Comparison of ENCODE assay signal across 27 mouse cellular contexts in genomic region chr14:57991761-57992160, GRCm38 (mm10). TPM values are rescaled to one million over a fixed set of nuclear protein-coding genes. Genes with fewer than 3 reads are reported as not detected.
DNase-seq lines count a peak whose midpoint lies in the region; ATAC-seq and TF ChIP-seq lines count a peak whose summit lies in the region.
"Had no signal": no experiment of that assay in that cellular context is flagged by ENCODE, and none has a peak within 500 bp of the region (broad histone marks: within the 10 kb centered on the region; RNA-seq: fewer than 3 reads in every experiment).

No protein-coding gene starts in this region.

- intact Hi-C loops in gastrocnemius, adult 2 months (cut with DNase I): no loop called here
- intact Hi-C loops in heart, adult 2 months (cut with DNase I): loop anchor here (10.0 kb wide), 1 partner anchor 47 kb away; no protein-coding TSS in a partner anchor
- intact Hi-C loops in heart, postnatal 25 days (cut with DNase I): loop anchor here (10.0 kb wide), 1 partner anchor 307 kb away; no protein-coding TSS in a partner anchor
- intact Hi-C loops in heart, postnatal 10 days (cut with DNase I): loop anchor here (10.0 kb wide), 1 partner anchor 307 kb away; no protein-coding TSS in a partner anchor

- DNase-seq in gastrocnemius, adult 2 months: no peak
- no peak for DNase-seq in gastrocnemius, adult 8-10 months (ENCODE audit: low spot score in 2 of 2)
- DNase-seq in heart, adult 2 months: peak in 1 of 2 experiments; percentile 15
- no peak for DNase-seq in heart, postnatal 25 days (ENCODE audit: low spot score)
- DNase-seq in liver, adult 2 months (ENCODE audit: extremely low read depth, low read depth, low spot score): peak; percentile 75
- DNase-seq in liver, postnatal 0 days: no peak
- DNase-seq in heart, postnatal 10 days: peak; percentile 20 to 37
- DNase-seq: adrenal gland, adult 8-10 months; adrenal gland, postnatal 25 days; cerebellum, adult 11-12 months; cerebellum, adult 8-10 months; cerebellum, postnatal 10 days; cerebellum, postnatal 36 days; embryo, embryonic 11 days; gastrocnemius, postnatal 14 days; kidney, adult 11 months; kidney, adult 8-10 months had no signal

- TF ChIP-seq CTCF in gastrocnemius, adult 2 months (IDR thresholded peaks at IDR 0.05): no peak
- TF ChIP-seq CTCF in heart, adult 2 months (IDR thresholded peaks at IDR 0.05): no peak
- TF ChIP-seq CTCF in liver, adult 2 months (IDR thresholded peaks at IDR 0.05; ENCODE audit: low read depth, low read length): no peak
- no peak for TF ChIP-seq CTCF in liver, postnatal 0 days (IDR thresholded peaks at IDR 0.05; ENCODE audit: low read depth)

- no peak overlapping the region for H3K4me3 ChIP-seq in gastrocnemius, adult 2 months
- H3K4me3 ChIP-seq in heart, adult 2 months: no peak overlapping the region
- no peak overlapping the region for H3K4me3 ChIP-seq in liver, adult 2 months (ENCODE audit: insufficient read depth, low read depth, low read length)
- H3K4me3 ChIP-seq in liver, postnatal 0 days (ENCODE audit: low read depth, low read length): no peak overlapping the region
- no peak overlapping the region for H3K4me3 ChIP-seq in kidney, embryonic 15.5 days (replicated peaks)
- H3K4me3 ChIP-seq: embryonic facial prominence, embryonic 10.5 days; embryonic facial prominence, embryonic 13.5 days; erythroblast, embryonic 14.5 days; forebrain, embryonic 12.5 days; forebrain, embryonic 15.5 days; hindbrain, embryonic 12.5 days; intestine, embryonic 15.5 days had no signal

- peaks cover 8% of the 10 kb centered on the region for H3K4me1 ChIP-seq in heart, adult 2 months (ENCODE audit: control insufficient read depth, insufficient read depth, low read length)
- H3K4me1 ChIP-seq in liver, adult 2 months (ENCODE audit: control insufficient read depth, insufficient read depth, low read length): peaks cover 8% of the 10 kb centered on the region; the same call in 1 of the 2 replicates
- peaks cover 8% of the 10 kb centered on the region; the same call in 1 of the 2 replicates for H3K4me1 ChIP-seq in liver, postnatal 0 days (ENCODE audit: insufficient read depth)
- H3K4me1 ChIP-seq in kidney, embryonic 15.5 days: no peaks in the 10 kb centered on the region
- H3K4me1 ChIP-seq: embryonic facial prominence, embryonic 10.5 days; embryonic facial prominence, embryonic 13.5 days; forebrain, embryonic 12.5 days; forebrain, embryonic 15.5 days; hindbrain, embryonic 12.5 days; intestine, embryonic 15.5 days had no signal

- no peak overlapping the region for H3K4me2 ChIP-seq in liver, postnatal 0 days (ENCODE audit: low read depth, low read length)
- H3K4me2 ChIP-seq in kidney, embryonic 15.5 days: no peak overlapping the region
- H3K4me2 ChIP-seq: embryonic facial prominence, embryonic 13.5 days; forebrain, embryonic 12.5 days; forebrain, embryonic 15.5 days; hindbrain, embryonic 12.5 days; intestine, embryonic 15.5 days had no signal

- H3K9me3 ChIP-seq in liver, postnatal 0 days (ENCODE audit: low read length): peaks cover 6% of the 10 kb centered on the region
- no peaks in the 10 kb centered on the region for H3K9me3 ChIP-seq in kidney, embryonic 15.5 days (replicated peaks)
- H3K9me3 ChIP-seq: intestine, embryonic 15.5 days had no signal

- TF ChIP-seq EP300 in heart, adult 2 months (IDR thresholded peaks at IDR 0.05; ENCODE audit: insufficient read depth, low read depth, low read length): no peak
- TF ChIP-seq EP300 in liver, postnatal 0 days (IDR thresholded peaks at IDR 0.05; ENCODE audit: low read depth): no peak

- H3K27me3 ChIP-seq in heart, adult 2 months (ENCODE audit: control insufficient read depth, insufficient read depth, low read length): no peaks in the 10 kb centered on the region
- no peaks in the 10 kb centered on the region for H3K27me3 ChIP-seq in liver, adult 2 months (ENCODE audit: control insufficient read depth, insufficient read depth, low read length)
- H3K27me3 ChIP-seq in liver, postnatal 0 days (ENCODE audit: insufficient read depth, low read length): no peaks in the 10 kb centered on the region
- no peaks in the 10 kb centered on the region for H3K27me3 ChIP-seq in kidney, embryonic 15.5 days
- H3K27me3 ChIP-seq: embryonic facial prominence, embryonic 13.5 days; forebrain, embryonic 12.5 days; forebrain, embryonic 15.5 days; hindbrain, embryonic 12.5 days; intestine, embryonic 15.5 days had no signal

- peaks cover 6% of the 10 kb centered on the region; the same call in 1 of the 2 replicates for H3K79me2 ChIP-seq in heart, adult 2 months (replicated peaks; ENCODE audit: control insufficient read depth, insufficient read depth, low read length)
- H3K79me2 ChIP-seq in liver, adult 2 months (ENCODE audit: control insufficient read depth, insufficient read depth, low read length): peaks cover 5% of the 10 kb centered on the region; the same call in 1 of the 2 replicates

- no peak for TF ChIP-seq POLR2A in heart, adult 2 months (IDR thresholded peaks at IDR 0.05; ENCODE audit: insufficient read depth, low read depth, low read length)
- TF ChIP-seq POLR2A in liver, adult 2 months (IDR thresholded peaks at IDR 0.05; ENCODE audit: extremely low read depth, insufficient read depth, low read length): no peak

- peaks cover 12% of the 10 kb centered on the region for H3K36me3 ChIP-seq in heart, adult 2 months (ENCODE audit: control insufficient read depth, insufficient read depth, low read length)
- no peaks in the 10 kb centered on the region for H3K36me3 ChIP-seq in liver, adult 2 months (ENCODE audit: control insufficient read depth, insufficient read depth, low read length)
- H3K36me3 ChIP-seq in liver, postnatal 0 days (replicated peaks; ENCODE audit: insufficient read depth, low read length): 0 out of 2 replicates have a peak, but pooled peaks cover 2% of the 10 kb centered on the region
- peaks cover 41% of the 10 kb centered on the region for H3K36me3 ChIP-seq in kidney, embryonic 15.5 days

- H3K9ac ChIP-seq in heart, adult 2 months (ENCODE audit: low read depth, low read length): no peak overlapping the region
- no peak overlapping the region for H3K9ac ChIP-seq in liver, adult 2 months (ENCODE audit: low read depth, low read length)
- no peak overlapping the region for H3K9ac ChIP-seq in liver, postnatal 0 days (replicated peaks)
- H3K9ac ChIP-seq in kidney, embryonic 15.5 days: no peak overlapping the region
- H3K9ac ChIP-seq: embryonic facial prominence, embryonic 13.5 days; forebrain, embryonic 12.5 days; forebrain, embryonic 15.5 days; hindbrain, embryonic 12.5 days; intestine, embryonic 15.5 days had no signal

- 0 out of 2 replicates have a peak overlapping the region, but pooled peaks have one; percentile 1 for H3K27ac ChIP-seq in gastrocnemius, adult 2 months
- peak overlapping the region; percentile 81 for H3K27ac ChIP-seq in heart, adult 2 months
- H3K27ac ChIP-seq in liver, adult 2 months (replicated peaks; ENCODE audit: insufficient read depth, low read depth, low read length): peak overlapping the region; percentile 51; the same call in 1 of the 2 replicates
- no peak overlapping the region for H3K27ac ChIP-seq in liver, postnatal 0 days (ENCODE audit: low read depth)
- H3K27ac ChIP-seq in kidney, embryonic 15.5 days: no peak overlapping the region
- H3K27ac ChIP-seq: embryonic facial prominence, embryonic 10.5 days; embryonic facial prominence, embryonic 13.5 days; forebrain, embryonic 12.5 days; forebrain, embryonic 15.5 days; hindbrain, embryonic 12.5 days; intestine, embryonic 15.5 days had no signal

- no peak for ATAC-seq in liver, postnatal 0 days
- ATAC-seq in kidney, embryonic 15.5 days (replicated peaks; ENCODE audit: low FRiP score): no peak
- ATAC-seq: activated CD4-positive, CD25-positive, alpha-beta regulatory T cell, adult 4 months; forebrain, embryonic 15.5 days; hindbrain, embryonic 16.5 days; intestine, embryonic 15.5 days had no signal

RNA-seq across cellular contexts. Expression of gene Micu2, which starts 7.3 kb away (rescaled TPM):
- 10 to 100 TPM; 29.1 to 45.9 TPM for total RNA-seq in gastrocnemius, adult 2 months (2021)
- total RNA-seq in gastrocnemius, adult 8-10 months (2022): 10 to 100 TPM; 38.7 to 43.9 (median 41.0) TPM
- total RNA-seq in heart, adult 2 months (2021): 10 to 100 TPM; 70.3 to 77.7 TPM
- polyA plus RNA-seq in heart, adult 2 months (2012; rRNA removed): 22.1 and 35.6 TPM in 2 replicates
- total RNA-seq in heart, postnatal 25 days (2021): 10 to 100 TPM; 63.4 to 65.6 TPM
- total RNA-seq in liver, adult 2 months (2014; rRNA removed): 35.9 and 43.6 TPM in 2 replicates
- 10.2 and 11.0 TPM in 2 replicates for polyA plus RNA-seq in liver, adult 2 months (2012; rRNA removed)
- polyA plus RNA-seq in liver, postnatal 0 days (2015; fragmentation: Nextera tagmentation; extraction: Ambion mirVana): 37.2 and 37.6 TPM in 2 replicates
- total RNA-seq in heart, postnatal 10 days (2021): 10 to 100 TPM; 73.3 to 78.7 TPM
- 82.2 and 86.3 TPM in 2 replicates for polyA plus RNA-seq in kidney, embryonic 15.5 days (2015; fragmentation: Nextera tagmentation; extraction: Ambion mirVana)

Comparison
In these comparisons a context has a peak if more than half of its experiments do, and no peak if none do; other contexts are left out.
1. DNase-seq: peak in liver, adult 2 months (single experiment) and heart, postnatal 10 days (2 of 2); none in gastrocnemius, adult 2 months (single experiment), gastrocnemius, adult 8-10 months (0 of 2), heart, postnatal 25 days (single experiment) and liver, postnatal 0 days (single experiment).
2. H3K27ac ChIP-seq: peak in gastrocnemius, adult 2 months (single experiment), heart, adult 2 months (single experiment) and liver, adult 2 months (single experiment); none in liver, postnatal 0 days (single experiment) and kidney, embryonic 15.5 days (single experiment).